Mouse (Mus musculus) frontal cortex, adult 2 months (tissue): ENCODE measurements around the gene Vill. TPM values are rescaled to one million over a fixed set of nuclear protein-coding genes. Genes with fewer than 3 reads are reported as not detected.

Source experiments
- DNase-seq, 2 experiments: peaks; one replicate each; pipeline ENCODE4 v3.0.0; 2022; ENCODE audit warnings: low spot score in 1 of 2; ENCODE audit errors: extremely low spot score in 1 of 2
- polyA plus RNA-seq: library from polyadenylated mRNA; depleted of rRNA; stranded (reverse); fragments of >200 nt; gene quantifications from 2 replicates; pipeline ENCODE4 v1.2.3, GENCODE M21; 2012

Vill gene
- polyA plus RNA-seq, 1 experiment: 9.1 TPM

- DNase-seq: no peak
These were observed 23.1 kb downstream of the Vill start for GRCm38 (mm10) chr9:119075685-119076084.

- no peak for DNase-seq
These were observed 27.6 kb downstream of the Vill start for GRCm38 (mm10) chr9:119080040-119080675.

DNA sequence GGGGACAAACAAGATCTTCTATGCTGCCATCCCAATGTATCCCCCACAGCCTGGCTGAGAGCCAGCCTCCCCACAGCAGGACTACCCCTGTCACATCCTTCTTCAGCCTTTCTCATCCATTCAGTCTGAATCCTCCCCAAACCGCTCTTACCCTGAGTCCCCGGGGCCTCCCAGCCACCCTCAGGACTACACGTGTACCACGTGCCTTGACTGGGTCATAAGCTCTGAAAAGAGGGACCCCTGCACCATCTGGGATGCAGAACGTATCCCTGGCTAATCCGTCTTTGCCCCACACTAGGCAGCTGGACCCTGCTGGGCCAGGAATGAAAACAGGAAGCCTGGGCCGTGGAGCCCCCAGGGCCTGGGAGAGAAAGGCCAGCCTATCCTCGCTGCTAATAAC, 29.5 kb downstream of the Vill start:
- DNase-seq: no peak

DNA sequence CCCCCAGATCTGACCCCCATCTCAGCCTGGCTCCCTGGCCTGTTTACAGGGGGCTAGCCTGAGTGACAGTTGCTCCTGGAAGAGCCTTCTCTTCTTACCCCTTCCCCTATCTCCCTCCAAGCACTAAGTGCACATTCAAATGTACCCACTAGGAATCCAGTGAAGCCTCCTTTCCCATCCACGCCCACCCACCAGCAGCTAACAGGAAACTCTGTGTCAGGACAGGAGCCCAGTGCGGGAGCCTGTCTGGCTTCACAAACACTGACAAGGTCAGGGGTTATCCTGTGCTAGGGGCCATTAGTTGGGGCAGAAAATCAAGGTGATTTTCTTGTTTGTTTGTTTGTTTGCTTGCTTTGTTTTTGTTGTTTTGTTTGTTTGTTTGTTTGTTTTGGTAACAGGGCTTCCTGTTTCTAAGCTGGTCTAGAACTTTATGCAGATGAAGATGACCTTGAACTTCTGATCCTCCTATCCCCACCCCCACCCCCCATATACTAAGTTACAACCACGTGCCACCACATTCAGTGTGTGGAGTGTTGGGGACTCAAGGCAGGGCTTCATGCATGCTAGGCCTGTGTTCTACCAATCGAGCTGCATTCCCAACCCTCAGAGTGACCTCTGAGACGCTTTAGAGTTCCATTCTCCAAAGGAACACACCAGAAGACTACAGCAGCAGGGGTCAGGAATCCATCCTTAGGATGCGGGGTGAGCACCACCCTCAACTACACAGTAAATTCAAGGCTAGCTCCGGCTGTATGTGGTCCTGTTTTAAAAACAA, 30.3 kb downstream of the Vill start:
- no peak for DNase-seq

- DNase-seq: no peak
These were observed 31.4 kb downstream of the Vill start for GRCm38 (mm10) chr9:119083966-119084365.

DNA sequence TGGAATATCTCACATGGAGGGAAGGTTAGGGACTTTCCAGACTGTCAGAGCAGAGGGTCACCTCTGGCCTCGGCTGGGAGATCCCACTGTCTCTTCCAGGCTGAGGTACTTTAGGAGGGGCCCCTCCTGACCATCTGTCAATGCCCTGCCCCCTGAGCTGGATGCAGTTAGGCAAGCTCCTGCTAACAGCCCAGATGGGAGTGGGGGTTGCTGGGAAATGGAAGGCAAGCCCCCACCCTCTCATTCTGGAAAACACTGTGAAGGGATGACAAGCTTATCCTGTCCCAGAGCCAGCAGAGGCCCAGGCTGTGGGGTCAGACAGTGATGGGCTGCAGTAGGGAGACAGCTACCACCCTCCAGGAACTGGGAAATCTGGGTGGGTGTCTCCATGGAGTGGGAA, 33.9 kb downstream of the Vill start:
- no peak for DNase-seq

DNA sequence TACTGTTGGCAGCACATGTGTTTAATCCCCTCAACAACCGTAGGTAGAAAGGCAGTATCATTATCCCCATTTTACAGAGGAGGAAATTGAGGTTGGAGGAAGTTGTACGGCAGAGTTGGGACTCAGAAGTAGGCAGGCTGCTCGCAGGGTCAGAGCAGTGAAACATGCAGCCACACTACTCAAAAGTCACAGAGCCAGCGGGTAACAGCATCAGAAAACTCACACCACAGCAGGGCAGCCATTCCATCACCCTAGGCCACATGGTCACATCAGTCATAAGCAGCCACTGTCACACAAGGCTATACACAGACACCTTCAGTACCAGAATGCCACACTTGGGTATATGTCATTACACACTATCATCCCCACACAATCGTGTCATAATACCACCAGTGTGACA, 34.7 kb downstream of the Vill start:
- no peak for DNase-seq

- DNase-seq: peak; percentile 39 to 81
These were observed 35.7 kb downstream of the Vill start for GRCm38 (mm10) chr9:119088148-119088801.

DNA sequence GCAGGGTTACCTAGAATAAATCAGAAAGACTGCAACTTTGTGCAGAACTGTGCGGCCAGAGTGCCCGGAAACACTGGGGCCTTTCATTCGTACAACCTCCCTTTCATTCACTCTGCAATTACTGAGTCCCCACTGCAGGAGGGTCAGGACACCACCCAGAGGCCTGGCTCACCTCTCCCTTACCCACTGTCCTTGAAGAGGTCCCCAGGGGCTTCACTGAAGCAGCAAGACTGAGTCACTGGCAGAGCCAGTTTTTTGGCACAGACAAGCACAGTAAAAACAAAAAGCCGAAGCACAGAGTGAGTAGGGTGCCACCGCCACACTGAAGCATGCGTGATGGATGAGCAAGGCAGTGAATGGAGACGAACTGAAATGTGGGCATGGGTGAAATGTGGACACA, 36.9 kb downstream of the Vill start:
- no peak for DNase-seq

DNA sequence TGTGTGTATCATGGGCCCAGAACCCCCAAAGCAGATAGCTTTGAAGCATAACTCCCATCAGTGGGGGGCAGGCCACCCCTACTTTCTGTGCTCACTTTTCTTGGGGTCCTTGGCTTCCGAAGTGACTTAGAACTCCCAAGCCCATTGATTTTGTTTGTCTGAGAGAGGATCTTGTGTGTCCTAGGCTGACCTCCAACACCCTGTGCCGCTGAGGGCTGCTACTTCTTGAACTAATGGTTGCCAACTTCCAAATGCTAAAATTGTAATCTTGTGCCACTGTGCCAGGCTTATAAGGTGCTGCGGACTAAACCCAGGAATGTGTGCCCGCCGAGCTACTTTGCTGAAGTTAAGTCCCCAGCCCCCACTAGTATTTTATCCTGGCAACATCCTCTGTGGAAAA, 37.9 kb downstream of the Vill start:
- DNase-seq: no peak

- no peak for DNase-seq
These were observed 39.2 kb downstream of the Vill start for GRCm38 (mm10) chr9:119091581-119092310.

- peak in 1 of 2 experiments; percentile 65 for DNase-seq
These were observed 40.2 kb downstream of the Vill start for GRCm38 (mm10) chr9:119092473-119093418.

GRCm38 (mm10) chr9:119093419-119094295, 41.1 kb downstream of the Vill start, which contains the start of gene Plcd1:
Gene Plcd1, minus strand, starts transcription at chr9:119093502.
- peak; percentile 67 to 85 for DNase-seq

- no peak for DNase-seq
These were observed 42.0 kb downstream of the Vill start for GRCm38 (mm10) chr9:119094462-119095109.

GRCm38 (mm10) chr9:119100177-119100898, 47.8 kb downstream of the Vill start:
- DNase-seq: peak in 1 of 2 experiments; percentile 56

- peak; percentile 71 to 83 for DNase-seq
These were observed 49.6 kb downstream of the Vill start, which contains the start of gene Dlec1 for GRCm38 (mm10) chr9:119101992-119102782. Gene Dlec1, plus strand, starts transcription at chr9:119102478.

GRCm38 (mm10) chr9:119102783-119103113, 50.2 kb downstream of the Vill start:
- no peak for DNase-seq
